Mouse (Mus musculus) kidney, embryonic 15.5 days (tissue): ENCODE data around the gene 2310022A10Rik. TPM values are rescaled to one million over a fixed set of nuclear protein-coding genes. Genes with fewer than 3 reads are reported as not detected.

Experiments
- ATAC-seq: fragments of 200-750 bp; cut with Nextera tagmentation; replicated peaks from 2 replicates; pipeline ENCODE4 v1.8.0; 2017; ENCODE audit warnings: moderate TSS enrichment; ENCODE audit not compliant: low FRiP score
- H3K27ac ChIP-seq: fragments of 300-500 bp; sonication (generic); 2 replicates; pipeline ENCODE4 v1.5.1; 2015; ENCODE audit warnings: mild to moderate bottlenecking, inconsistent platforms
- H3K27me3 ChIP-seq: fragments of 300-500 bp; sonication (generic); 2 replicates; pipeline ENCODE4 v1.6.1; 2015; ENCODE audit warnings: inconsistent platforms
- H3K36me3 ChIP-seq: fragments of 300-500 bp; sonication (generic); 2 replicates; pipeline ENCODE4 v1.6.1; 2015; ENCODE audit warnings: inconsistent platforms
- H3K4me1 ChIP-seq: fragments of 300-500 bp; sonication (generic); 2 replicates; pipeline ENCODE4 v1.6.1; 2015; ENCODE audit warnings: inconsistent platforms
- H3K4me2 ChIP-seq: fragments of 300-500 bp; sonication (generic); 2 replicates; pipeline ENCODE4 v1.6.1; 2015; ENCODE audit warnings: moderate library complexity, mild to moderate bottlenecking, inconsistent platforms
- H3K4me3 ChIP-seq: fragments of 300-500 bp; sonication (generic); replicated peaks from 2 replicates; pipeline ENCODE4 v1.5.1; 2015; ENCODE audit warnings: mild to moderate bottlenecking, inconsistent platforms
- H3K9ac ChIP-seq: fragments of 300-500 bp; sonication (generic); 2 replicates; pipeline ENCODE4 v1.6.1; 2015; ENCODE audit warnings: mild to moderate bottlenecking, inconsistent platforms
- H3K9me3 ChIP-seq: fragments of 300-500 bp; sonication (generic); replicated peaks from 2 replicates; pipeline ENCODE4 v1.6.1; 2016; ENCODE audit warnings: inconsistent platforms
- WGBS: fragments of 180-500 bp; shearing (Covaris S2); methylation state at CpG from one replicate; pipeline ENCODE4 v1.1.7; 2015; ENCODE audit warnings: mixed read lengths; 5-methylcytosine and 5-hydroxymethylcytosine counted together
- polyA plus RNA-seq: library from polyadenylated mRNA; unstranded; fragments of >200 nt; fragmentation: Nextera tagmentation; extraction: Ambion mirVana; gene quantifications from 2 replicates; pipeline ENCODE4 v1.2.1, GENCODE M21; 2015

Gene 2310022A10Rik
- polyA plus RNA-seq, 1 experiment from 2014 or later: 29.4 TPM

DNA sequence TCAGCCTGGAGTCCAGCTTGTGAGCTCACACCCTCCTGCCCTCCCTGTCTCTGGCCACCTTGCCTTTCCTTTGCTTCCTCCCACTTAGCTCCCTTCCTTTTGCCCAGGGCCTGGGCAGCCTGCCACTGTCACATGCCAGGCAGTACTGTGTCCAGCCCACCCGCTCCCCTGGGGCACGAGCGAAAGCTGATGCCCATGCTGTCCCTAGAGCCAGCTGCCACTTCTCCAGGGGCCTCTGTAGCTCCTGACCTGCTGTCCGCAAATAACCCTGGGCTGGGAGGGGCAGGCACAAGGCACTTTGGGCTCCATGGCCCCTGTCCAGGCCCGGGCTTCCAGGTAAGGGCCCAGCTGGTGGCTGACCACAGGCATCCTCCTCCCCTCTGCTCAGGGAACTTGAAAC, 54.5 kb downstream of the 2310022A10Rik start:
- Histone ChIP-seq H3K27me3 (no peaks in the 10 kb centered on the region), H3K9me3 (no peaks in the 10 kb centered on the region), H3K36me3 (peaks cover 37% of the 10 kb centered on the region), H3K4me3 (no peak overlapping the region), H3K4me1 (peaks cover 42% of the 10 kb centered on the region), H3K4me2 (no peak overlapping the region), H3K9ac (no peak overlapping the region), H3K27ac (no peak overlapping the region)
- no peak for ATAC-seq
- WGBS: 22% methylated on average over 5 of the region's 5 CpGs

DNA sequence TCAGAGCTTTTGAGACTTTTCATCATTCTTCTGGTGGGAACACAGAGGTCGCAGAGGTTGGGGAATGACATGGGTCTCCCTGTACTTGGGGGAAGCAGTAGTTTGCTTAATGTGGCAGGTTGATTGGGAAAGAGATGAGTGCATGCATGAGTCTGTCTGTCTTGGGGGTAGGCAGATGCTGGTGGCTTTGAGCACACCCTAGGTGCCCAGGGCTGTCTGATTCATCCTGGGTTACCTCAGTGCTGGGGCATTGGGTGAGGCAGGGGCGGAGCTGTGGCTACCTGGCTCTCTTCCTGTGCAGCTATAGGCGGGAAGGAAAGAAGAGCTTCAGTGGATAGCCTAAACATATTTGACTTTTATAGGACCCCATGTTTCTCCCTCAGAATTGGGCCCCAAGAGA, 55.1 kb downstream of the 2310022A10Rik start:
- WGBS: 86% methylated on average over 3 of the region's 3 CpGs
- Histone ChIP-seq H3K4me1 (peaks cover 42% of the 10 kb centered on the region), H3K4me3 (no peak overlapping the region), H3K4me2 (no peak overlapping the region), H3K27ac (no peak overlapping the region), H3K36me3 (peaks cover 34% of the 10 kb centered on the region), H3K27me3 (no peaks in the 10 kb centered on the region), H3K9ac (no peak overlapping the region), H3K9me3 (no peaks in the 10 kb centered on the region)
- no peak for ATAC-seq

DNA sequence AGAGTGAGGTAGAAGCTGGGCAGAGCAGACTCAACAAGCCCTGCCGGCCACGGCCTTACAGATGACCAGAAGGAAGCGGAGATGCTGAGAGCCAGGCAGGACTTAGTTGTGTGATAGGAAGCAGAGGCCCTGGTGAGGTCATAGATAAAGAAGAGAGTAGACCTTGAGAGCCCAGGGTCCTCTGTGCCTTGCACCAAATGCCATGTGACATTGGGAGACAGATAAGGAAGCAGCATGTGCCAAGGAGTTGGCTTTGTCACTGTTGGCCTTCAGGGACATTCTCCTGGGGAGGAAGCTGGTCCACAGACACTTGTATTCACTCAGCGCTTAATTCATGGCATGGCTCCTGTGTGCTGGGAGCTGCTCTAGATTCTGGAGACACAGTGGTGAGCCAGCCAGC, 56.3 kb downstream of the 2310022A10Rik start:
- H3K27ac ChIP-seq: no peak overlapping the region

DNA sequence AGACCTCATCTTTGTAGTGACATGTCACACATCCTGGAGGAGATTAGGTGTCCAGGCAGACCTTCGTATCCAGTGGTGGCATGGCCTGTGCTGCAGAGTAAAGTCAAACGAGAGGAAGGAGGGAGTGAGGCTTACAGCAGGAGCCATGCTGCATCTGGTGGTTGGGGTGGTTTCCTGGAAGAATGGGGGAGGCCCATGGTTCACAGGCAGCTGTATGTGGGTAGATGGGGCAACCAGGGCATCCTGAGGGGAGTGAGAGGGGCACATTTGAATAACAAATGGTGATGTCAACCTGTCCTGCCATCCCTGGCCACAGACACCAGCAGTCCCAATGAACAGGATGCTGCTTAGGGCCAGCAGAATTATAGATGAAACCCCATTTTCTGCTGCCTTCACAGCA, 56.7 kb downstream of the 2310022A10Rik start:
- Histone ChIP-seq H3K4me1 (peaks cover 35% of the 10 kb centered on the region), H3K4me2 (no peak overlapping the region), H3K4me3 (no peak overlapping the region), H3K27ac (no peak overlapping the region), H3K27me3 (no peaks in the 10 kb centered on the region), H3K9me3 (no peaks in the 10 kb centered on the region), H3K36me3 (peaks cover 34% of the 10 kb centered on the region), H3K9ac (no peak overlapping the region)
- ATAC-seq: no peak
- WGBS: 84% methylated on average over 2 of the region's 2 CpGs

More for the DNA sequence above, 56.3 kb downstream of the 2310022A10Rik start:
- Histone ChIP-seq H3K27me3 (no peaks in the 10 kb centered on the region), H3K9ac (no peak overlapping the region), H3K4me3 (no peak overlapping the region), H3K36me3 (peaks cover 34% of the 10 kb centered on the region), H3K4me2 (no peak overlapping the region), H3K4me1 (peaks cover 39% of the 10 kb centered on the region), H3K9me3 (no peaks in the 10 kb centered on the region)
- no peak for ATAC-seq
- WGBS: 92% methylated on average over 4 of the region's 4 CpGs

DNA sequence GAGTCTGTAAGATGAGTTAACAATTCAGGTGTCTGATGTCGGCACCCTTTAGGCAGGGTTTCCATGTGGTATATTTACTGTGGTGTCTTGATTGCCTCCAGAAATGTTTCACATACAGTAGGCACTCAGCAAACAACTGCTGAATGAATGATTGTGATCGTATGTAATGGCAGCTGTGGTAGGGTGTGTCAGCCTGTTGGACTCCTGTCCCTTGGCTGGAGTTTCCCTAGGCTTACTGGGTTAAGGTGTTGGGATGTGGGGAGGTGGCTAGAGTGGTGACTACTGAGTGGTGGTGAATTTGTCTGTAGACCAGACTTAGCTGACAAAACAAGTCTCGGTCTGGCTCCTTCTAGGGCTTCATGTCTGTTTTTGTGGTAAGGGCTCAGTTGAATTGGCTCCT, 57.3 kb downstream of the 2310022A10Rik start:
- Histone ChIP-seq H3K36me3 (peaks cover 34% of the 10 kb centered on the region), H3K4me2 (no peak overlapping the region), H3K4me3 (no peak overlapping the region), H3K27ac (no peak overlapping the region), H3K9me3 (no peaks in the 10 kb centered on the region), H3K9ac (no peak overlapping the region), H3K4me1 (peaks cover 28% of the 10 kb centered on the region), H3K27me3 (no peaks in the 10 kb centered on the region)
- 94% methylated on average over 3 of the region's 3 CpGs for WGBS
- ATAC-seq: no peak

DNA sequence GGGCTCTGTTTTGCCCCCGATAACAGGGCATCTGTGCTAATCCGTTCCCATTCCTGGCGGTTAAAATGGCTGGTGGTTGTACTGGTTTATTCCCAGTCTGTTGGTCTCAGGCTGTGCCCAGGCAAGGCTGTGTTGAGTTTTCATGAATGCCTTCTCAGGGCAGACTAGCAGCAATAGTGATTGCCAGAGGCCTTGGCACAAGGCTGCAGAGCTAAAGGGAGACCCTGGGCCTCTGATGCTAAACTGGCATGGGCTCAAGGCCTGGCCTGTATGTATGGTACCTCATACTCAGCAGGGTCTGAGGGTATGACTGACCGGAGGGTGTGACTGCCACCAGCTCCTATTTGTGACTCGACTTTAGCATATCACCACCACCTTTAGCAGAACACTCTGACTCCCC, 57.8 kb downstream of the 2310022A10Rik start:
- no peaks in the 10 kb centered on the region for H3K9me3 ChIP-seq
- no peak overlapping the region for H3K4me2 ChIP-seq
- 91% methylated on average over 5 of the region's 5 CpGs for WGBS
- no peaks in the 10 kb centered on the region for H3K27me3 ChIP-seq
- no peak for ATAC-seq
- H3K4me1 ChIP-seq: peaks cover 23% of the 10 kb centered on the region
- no peak overlapping the region for H3K4me3 ChIP-seq
- no peak overlapping the region for H3K9ac ChIP-seq
- peaks cover 37% of the 10 kb centered on the region for H3K36me3 ChIP-seq
- no peak overlapping the region for H3K27ac ChIP-seq

DNA sequence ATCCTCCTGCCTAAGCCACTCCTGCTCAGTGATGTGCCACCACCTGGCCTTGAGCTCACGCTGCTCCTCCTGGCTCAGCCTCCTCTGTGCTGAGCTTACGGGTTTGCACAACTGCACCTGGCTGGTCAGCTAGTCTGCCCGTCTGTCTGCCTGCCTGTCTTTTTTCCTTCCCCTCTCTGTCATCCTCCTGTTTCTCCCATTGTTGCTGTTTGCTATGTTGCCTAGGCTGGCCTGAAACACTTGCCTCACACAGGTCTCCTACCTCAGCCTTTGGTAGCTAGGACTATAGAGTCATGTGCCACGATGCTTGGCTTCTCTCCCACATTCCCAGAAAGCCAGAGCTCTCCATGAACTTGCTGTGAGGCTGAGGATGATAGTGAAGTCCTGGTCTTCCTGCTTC, 59.9 kb downstream of the 2310022A10Rik start:
- peaks cover 58% of the 10 kb centered on the region for H3K36me3 ChIP-seq
- no peak overlapping the region for H3K9ac ChIP-seq
- H3K4me1 ChIP-seq: peaks cover 3% of the 10 kb centered on the region
- H3K27me3 ChIP-seq: no peaks in the 10 kb centered on the region
- no peaks in the 10 kb centered on the region for H3K9me3 ChIP-seq
- no peak overlapping the region for H3K27ac ChIP-seq
- no peak overlapping the region for H3K4me2 ChIP-seq
- ATAC-seq: no peak
- WGBS: 80% methylated on average over 4 of the region's 4 CpGs
- H3K4me3 ChIP-seq: no peak overlapping the region

DNA sequence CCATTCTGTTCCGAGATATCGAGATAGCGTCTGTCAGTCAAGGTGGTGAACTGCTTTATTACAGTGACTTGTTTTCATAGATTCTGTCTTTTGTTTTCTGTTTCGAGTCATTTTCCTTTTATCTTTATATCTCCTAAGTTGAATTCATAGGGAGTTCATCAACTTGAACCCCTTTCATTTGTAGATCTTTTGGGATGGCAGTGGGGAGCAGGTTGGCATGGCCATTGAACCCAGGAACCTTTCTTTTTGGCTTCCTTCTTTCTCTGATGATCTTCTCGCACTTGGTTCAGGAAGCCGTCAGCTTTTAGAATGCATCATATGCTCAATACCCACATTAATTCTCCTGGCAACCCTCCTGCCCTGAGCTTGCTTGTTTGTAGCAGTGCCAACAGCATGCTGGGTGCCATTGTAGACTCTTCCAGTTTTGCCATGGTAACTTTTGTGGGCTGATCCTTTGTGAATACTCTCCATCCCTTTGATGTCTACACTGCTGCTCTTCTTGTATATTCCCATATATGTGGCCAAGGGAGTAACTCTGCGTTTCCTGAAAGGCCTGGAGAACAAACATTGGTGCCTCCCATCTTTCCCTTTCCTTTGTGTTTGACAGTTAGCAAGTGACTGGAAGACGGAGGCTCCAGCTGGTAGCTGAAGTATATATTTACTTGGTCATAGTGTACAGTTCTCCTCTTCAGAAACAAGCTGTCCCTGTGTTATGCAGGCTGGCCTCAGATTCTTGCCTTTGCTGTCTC, 60.9 kb downstream of the 2310022A10Rik start:
- no peak for ATAC-seq
- 83% methylated on average over 8 of the region's 8 CpGs for WGBS

DNA sequence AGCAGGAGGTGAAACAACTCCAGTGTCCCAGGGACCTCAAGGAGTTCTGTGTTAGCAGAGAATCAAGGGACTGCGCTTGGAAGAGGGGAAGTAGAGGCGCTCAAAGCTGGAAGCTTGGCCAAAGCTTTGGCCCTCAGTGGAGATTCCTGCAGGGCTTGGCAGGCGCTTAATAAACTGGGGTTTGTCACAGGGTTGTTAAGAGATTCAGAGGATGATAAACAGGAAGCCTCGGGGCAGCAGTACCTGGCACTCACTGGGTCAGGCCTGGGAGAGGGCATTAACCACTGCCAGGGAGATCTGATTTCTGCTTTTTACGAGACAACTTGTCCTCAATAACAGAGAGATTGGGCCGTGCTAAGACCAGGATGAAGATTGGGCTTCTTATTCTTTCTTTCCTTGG, 68.0 kb downstream of the 2310022A10Rik start:
- H3K9me3 ChIP-seq: no peaks in the 10 kb centered on the region
- H3K36me3 ChIP-seq: peaks cover 98% of the 10 kb centered on the region
- no peak overlapping the region for H3K27ac ChIP-seq
- no peaks in the 10 kb centered on the region for H3K4me1 ChIP-seq
- no peaks in the 10 kb centered on the region for H3K27me3 ChIP-seq
- ATAC-seq: no peak
- no peak overlapping the region for H3K9ac ChIP-seq
- 72% methylated on average over 6 of the region's 6 CpGs for WGBS
- H3K4me3 ChIP-seq: no peak overlapping the region
- H3K4me2 ChIP-seq: no peak overlapping the region

More for the DNA sequence above, 60.9 kb downstream of the 2310022A10Rik start:
- peaks cover 59% of the 10 kb centered on the region for H3K36me3 ChIP-seq
- no peak overlapping the region for H3K4me2 ChIP-seq
- no peak overlapping the region for H3K9ac ChIP-seq
- no peak overlapping the region for H3K27ac ChIP-seq
- H3K9me3 ChIP-seq: no peaks in the 10 kb centered on the region
- no peaks in the 10 kb centered on the region for H3K4me1 ChIP-seq
- H3K4me3 ChIP-seq: no peak overlapping the region
- H3K27me3 ChIP-seq: no peaks in the 10 kb centered on the region

DNA sequence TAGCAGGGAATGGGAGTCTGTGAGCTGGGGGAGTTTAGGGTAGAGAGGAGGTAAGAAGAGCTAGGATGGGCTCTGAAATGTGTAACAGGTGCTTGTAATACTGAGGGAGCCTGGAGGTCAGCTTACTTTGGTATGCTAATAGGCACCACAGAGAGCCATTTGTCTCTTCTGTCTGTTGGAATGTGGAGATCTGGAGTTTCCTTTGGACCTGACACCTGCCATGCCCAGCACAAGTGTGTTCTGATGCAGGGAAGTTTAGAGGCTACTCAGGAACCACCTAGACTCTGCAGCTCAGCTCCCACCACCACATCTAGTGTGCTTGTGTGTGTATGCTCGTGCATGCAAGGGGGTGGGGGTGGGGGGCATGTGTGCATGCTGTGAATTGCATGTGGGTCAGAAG, 69.2 kb downstream of the 2310022A10Rik start:
- Histone ChIP-seq H3K36me3 (peaks cover 98% of the 10 kb centered on the region), H3K4me2 (no peak overlapping the region), H3K4me1 (no peaks in the 10 kb centered on the region), H3K27me3 (no peaks in the 10 kb centered on the region), H3K4me3 (no peak overlapping the region), H3K9ac (no peak overlapping the region), H3K27ac (no peak overlapping the region), H3K9me3 (no peaks in the 10 kb centered on the region)
- ATAC-seq: no peak
- WGBS: 76% methylated on average over 1 of the region's 1 CpGs

DNA sequence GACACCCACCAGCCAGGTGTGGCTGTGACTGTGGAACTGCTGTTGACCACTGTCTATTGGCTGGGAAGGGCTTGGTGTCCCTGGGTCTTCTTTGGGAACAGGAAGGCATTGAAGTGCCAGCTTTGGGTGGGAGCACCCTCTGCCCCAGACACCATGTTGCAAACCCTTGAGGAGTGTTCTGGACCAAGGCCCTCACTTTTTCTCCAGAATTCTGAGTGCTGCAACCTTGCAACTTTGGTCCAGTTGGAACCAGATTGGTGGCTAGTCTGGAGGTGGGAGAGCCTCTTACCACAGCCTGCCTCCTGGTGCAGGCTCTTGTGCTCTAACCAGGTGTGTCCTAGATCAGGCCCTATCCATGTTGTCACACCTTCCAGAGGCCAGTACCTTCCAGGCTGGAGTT, 71.9 kb downstream of the 2310022A10Rik start:
- ATAC-seq: no peak
- H3K4me1 ChIP-seq: no peaks in the 10 kb centered on the region
- no peak overlapping the region for H3K4me3 ChIP-seq
- peaks cover 99% of the 10 kb centered on the region for H3K36me3 ChIP-seq
- H3K9me3 ChIP-seq: no peaks in the 10 kb centered on the region
- no peak overlapping the region for H3K9ac ChIP-seq
- H3K27me3 ChIP-seq: no peaks in the 10 kb centered on the region
- H3K4me2 ChIP-seq: no peak overlapping the region
- no peak overlapping the region for H3K27ac ChIP-seq

DNA sequence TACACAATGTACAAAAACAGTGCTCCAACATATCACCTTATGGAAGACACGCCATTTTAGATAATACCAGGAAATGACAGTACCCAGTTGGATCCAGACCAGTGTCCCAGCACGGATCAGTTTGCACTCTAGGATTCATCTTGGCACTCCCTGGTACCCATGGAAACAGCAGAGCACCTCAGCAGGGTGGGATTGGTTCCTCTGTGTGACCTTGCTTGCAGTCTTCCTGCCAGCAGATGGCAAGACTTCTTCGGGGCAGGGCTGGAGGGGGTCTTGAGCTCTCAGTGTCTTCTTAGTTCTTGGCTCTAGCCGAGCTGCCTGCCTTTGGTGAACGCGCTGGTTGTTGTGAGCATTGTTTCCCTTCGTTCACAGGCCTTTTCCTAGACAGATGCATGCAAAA, 74.7 kb downstream of the 2310022A10Rik start:
- no peak overlapping the region for H3K4me2 ChIP-seq
- no peaks in the 10 kb centered on the region for H3K9me3 ChIP-seq
- 92% methylated on average over 7 of the region's 7 CpGs for WGBS
- no peak overlapping the region for H3K4me3 ChIP-seq
- H3K36me3 ChIP-seq: peaks cover 95% of the 10 kb centered on the region
- H3K4me1 ChIP-seq: no peaks in the 10 kb centered on the region
- H3K27me3 ChIP-seq: no peaks in the 10 kb centered on the region
- no peak overlapping the region for H3K27ac ChIP-seq
- no peak overlapping the region for H3K9ac ChIP-seq
- no peak for ATAC-seq

DNA sequence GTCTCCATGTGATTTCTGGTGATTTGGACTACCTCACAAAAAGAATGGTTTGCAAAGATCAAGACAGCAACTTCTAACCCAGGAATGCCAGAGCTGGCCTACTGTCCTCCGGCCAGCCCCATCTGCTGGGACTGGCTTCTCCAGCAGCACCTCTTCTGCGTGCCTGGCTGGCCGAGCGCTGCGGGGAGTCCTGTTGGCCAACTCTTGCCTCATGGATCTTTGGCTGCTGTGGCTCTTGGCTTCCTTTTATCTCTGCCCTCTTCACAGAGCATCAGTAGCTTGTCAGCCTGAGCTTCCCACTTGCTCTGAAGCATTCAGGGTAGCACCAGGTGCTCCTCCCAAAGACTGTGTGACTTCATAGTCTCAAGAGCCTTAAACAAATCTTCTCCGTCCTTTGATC, 75.2 kb downstream of the 2310022A10Rik start:
- no peaks in the 10 kb centered on the region for H3K27me3 ChIP-seq
- H3K4me1 ChIP-seq: no peaks in the 10 kb centered on the region
- H3K36me3 ChIP-seq: peaks cover 95% of the 10 kb centered on the region
- no peak overlapping the region for H3K9ac ChIP-seq
- H3K4me3 ChIP-seq: no peak overlapping the region
- H3K27ac ChIP-seq: no peak overlapping the region
- no peak for ATAC-seq
- WGBS: 95% methylated on average over 6 of the region's 6 CpGs
- H3K4me2 ChIP-seq: no peak overlapping the region
- no peaks in the 10 kb centered on the region for H3K9me3 ChIP-seq
